Mouse (Mus musculus) ES-E14 (cell line): ENCODE measurements around the gene Med31.

Experiments
- MAFK ChIP-seq: IDR thresholded peaks from 2 replicates; pipeline ENCODE4 v1.6.1; 2014; ENCODE audit warnings: mild to moderate bottlenecking, low read depth, low read length, inconsistent platforms; ENCODE audit not compliant: insufficient read depth
- ZNF384 ChIP-seq: IDR thresholded peaks from 2 replicates; pipeline ENCODE4 v1.6.1; 2012; ENCODE audit warnings: low read depth, low read length, inconsistent platforms

GRCm38 (mm10) chr11:72180556-72180955 lies 34.8 kb downstream of the Med31 start:
- TF ChIP-seq ZNF384, result no peak
- no peak for TF ChIP-seq MAFK
